Mouse (Mus musculus): Measurements from ENCODE around the gene Smarcd2.
"Not testable (repeated sequence)": the region's sequence is repeated elsewhere in the genome, so short reads cannot be mapped to it uniquely, and the experiment has no call there.

Smarcd2 gene

DNA sequence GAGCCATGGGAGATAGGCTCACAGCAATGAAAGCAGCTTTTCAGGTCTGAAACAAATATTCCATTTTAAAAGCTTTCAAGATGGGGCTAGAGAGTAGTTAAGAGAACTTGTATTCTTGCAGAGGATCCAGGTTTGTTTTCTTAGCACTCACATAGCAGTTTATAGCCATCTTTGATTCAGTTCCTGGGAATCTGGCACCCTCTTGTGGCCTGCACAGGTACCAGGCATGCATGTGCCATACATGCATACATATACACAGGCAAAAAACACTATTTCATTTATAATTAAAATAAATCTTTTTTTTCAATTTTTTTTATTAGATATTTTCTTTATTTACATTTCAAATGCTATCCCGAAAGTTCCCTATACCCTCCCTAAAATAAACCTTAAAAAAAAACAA, 25.9 kb downstream of the Smarcd2 start:
- DNase-seq (ENCODE audit: low spot score in 2 of 2): no peak

DNA sequence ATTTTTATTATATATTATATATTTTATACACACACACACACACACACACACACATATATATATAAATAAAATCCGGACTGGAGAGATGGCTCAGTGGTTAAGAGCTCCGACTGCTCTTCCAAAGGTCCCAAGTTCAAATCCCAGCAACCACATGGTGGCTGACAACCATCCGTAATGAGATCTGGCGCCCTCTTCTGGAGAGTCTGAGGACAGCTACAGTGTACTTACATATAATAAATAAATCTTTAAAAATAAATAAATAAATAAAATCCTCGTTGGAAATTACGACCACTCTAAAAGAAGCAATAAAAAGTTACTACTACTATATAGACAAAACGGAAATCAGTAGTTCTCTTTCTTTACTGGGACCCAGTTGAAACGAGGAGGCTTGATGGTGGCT, 38.8 kb downstream of the Smarcd2 start:
- not testable (repeated sequence) for DNase-seq (ENCODE audit: low spot score in 2 of 2)

DNA sequence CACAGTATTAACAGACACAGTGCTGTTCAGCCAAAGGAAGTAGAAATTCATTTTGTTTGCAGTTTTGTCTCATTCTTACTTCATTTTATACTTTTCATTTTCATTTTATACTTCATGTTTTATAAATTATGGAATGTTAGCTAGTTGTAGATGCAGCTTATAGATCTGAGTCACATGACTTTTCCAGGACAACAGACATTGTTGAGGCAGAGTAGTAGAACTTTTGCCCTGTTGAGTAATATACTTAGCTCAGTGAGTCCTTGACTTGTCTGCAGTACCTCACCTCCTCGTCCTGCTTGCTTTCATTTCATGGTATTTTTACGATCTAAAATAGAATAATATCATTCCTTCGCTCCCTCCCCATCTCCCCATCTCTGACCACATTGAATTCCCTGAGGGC, 52.2 kb downstream of the Smarcd2 start:
- DNase-seq (ENCODE audit: low spot score in 2 of 2): no peak

DNA sequence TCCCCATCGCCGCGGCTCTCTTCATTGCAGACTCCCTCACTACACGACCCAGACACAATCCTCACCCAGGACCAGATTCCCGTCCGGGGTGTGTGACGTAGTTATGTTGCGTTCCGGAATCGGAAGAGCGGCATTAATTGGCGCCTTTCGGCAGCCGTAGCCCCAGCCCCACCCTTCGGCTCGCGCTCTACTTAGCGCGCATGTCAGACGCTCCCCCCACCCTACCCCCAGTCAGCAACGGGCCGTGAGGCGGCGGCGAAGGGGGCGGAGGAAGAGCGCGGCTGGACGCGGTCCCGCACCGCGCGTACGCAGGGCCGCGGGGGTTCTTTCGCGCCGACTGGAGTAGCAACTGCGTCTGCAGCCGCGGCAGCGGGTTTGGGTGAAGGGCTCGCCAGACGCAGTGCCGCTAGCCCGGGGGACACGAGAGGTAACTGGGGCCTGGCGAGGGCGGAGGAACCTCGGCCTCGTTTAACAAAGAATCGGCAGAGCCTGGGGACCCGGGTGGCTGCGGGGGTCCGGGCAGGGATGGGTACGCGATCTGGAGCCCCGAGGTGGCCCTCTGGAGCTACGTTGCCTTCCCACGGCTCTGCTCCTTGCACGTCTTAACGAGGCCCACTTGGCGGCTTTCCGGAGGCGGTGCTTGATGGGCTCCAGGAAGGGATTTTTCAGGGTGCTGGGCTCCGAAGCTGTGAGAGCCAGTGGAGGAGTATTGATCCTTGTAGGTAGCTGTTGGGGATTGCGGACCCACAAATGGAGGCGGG, 55.9 kb downstream of the Smarcd2 start, which contains the start of gene Ddx42:
Gene Ddx42, plus strand, starts transcription at position 197 of the 761 bp plus-strand sequence.
- peak; percentile 88 to 90 for DNase-seq (ENCODE audit: low spot score in 2 of 2)

DNA sequence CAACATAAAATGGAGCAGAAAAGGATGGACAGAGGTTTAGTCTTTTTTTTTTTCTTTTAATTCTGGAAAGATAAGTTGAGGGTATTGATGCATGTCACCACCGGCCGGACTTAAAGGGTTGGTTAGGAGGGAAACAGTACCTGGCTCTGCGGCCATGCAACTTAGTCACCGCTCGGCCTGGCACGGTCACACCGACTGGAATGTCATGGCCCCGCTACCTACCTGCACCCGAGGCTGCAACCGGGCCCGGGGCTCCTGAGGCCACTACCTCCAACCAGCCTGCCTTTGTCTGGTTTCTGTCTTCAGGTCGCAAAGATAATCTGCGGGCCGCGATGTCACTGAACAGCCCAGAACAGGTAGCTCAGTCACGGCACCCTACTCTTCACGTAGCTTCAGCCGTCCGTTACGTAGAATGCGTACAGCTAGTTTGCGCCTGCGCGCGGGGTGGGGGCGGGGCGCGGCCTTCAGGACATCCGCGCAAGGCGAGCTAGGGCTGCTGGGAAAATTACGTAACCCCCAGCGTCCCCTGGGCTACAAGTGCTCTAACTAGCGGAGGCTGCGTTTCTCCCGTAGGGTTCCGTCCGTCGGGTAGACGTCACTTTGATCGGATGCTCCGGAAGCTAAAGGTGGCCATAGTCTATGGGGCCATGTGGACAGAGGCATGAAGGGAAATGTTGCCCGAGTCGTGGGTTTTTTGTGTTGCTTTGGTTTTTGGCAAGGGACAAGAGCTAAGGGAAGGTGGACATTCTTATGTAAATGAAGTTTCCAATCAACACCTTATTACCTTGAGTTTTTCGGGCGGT, 56.6 kb downstream of the Smarcd2 start, which contains the start of gene Ccdc47:
Gene Ccdc47, minus strand, starts transcription at position 418 of the 803 bp plus-strand sequence.
- peak; percentile 97 to 99 for DNase-seq (ENCODE audit: low spot score in 2 of 2)

DNA sequence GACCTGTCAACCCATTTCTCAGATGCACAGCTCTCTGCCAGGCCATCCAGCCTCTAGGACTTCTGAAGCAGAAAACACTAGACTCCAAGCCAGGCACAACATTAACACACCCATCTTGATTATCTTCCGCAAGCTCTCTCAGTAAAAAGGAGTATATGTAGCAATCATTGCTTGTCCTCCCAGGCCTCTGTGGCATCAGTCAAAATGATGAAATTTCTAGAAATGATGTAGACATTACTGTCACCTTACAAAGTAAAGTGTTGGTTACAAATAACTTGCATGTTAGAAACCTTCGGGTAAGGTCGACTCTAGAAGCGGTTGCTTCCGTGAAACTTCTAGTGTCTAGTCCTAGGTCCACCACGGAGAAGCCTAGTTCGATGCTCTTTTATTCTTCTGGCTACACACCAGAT, 57.3 kb downstream of the Smarcd2 start:
- DNase-seq (ENCODE audit: low spot score in 2 of 2): no peak

DNA sequence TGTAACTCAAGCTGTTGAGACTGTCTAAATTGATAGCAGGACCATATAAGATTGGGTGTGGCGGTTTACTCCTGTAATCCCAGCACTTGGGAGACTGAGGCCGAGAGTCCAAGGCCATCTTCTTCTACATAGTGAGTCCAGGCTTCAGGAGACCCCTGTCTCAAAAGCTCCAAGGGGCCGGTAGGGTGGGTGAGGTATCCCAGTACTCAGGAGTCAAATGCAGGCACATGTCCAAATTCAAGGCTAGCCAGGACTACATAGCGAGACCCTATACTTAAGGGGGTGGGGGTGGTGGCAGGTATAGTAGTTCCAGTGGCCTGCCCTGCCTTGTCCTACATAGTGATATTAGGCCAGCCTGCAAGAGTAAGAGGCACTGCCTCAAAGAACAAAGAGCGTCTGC, 57.9 kb downstream of the Smarcd2 start:
- DNase-seq (ENCODE audit: low spot score in 2 of 2): no peak

All from right cerebral cortex, postnatal 36 days (tissue).